Mouse (Mus musculus): ENCODE data around the gene Tomm20. TPM values are rescaled to one million over a fixed set of nuclear protein-coding genes. Genes with fewer than 3 reads are reported as not detected.
A peak's percentile ranks its signal among the peaks of the same experiment; 100 is the strongest.
"Not testable (repeated sequence)": the region's sequence is repeated elsewhere in the genome, so short reads cannot be mapped to it uniquely, and the experiment has no call there.

Tomm20 gene
- total and polyA plus RNA-seq, 2 experiments = 22.6 to 233 TPM

DNA sequence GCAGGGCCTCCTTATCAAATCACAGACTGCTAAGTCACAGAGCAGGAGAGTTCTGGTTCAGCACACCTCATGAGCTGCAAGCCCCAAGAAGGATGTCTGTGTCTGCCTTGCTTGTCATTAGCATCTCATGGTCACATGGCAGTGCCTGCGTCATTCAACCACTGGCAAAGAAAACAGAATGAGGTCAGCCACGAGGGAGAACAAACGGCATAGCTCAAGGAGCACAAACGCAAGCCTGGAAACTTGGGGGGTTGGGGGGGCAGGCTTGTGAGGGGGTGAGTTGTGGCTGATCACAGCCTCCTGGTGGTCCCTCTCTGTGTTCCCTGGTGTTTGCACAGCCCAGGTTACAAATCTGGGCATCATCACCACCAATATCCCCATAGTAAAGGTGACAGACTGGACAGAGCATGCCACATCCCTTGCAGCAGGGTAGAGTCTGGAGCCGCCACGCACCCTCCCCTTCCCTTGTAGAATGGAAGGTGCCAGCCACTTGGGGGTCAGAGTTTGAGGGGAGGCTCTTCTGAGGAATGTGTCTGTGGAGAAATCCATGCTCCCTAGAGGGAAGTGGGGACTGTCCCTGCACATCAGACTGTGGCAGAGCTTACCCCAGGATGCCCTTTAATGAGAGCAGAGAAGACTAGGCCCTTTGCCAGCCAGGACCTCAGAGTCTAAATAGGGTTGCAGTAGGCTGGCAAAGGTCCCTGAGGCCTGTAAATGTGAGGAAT lies 61.3 kb downstream of the Tomm20 start:
- no peak overlapping the region for H3K9ac ChIP-seq (ENCODE audit: low read depth, low read length)
- WGBS = 57% methylated on average over 6 of the region's 6 CpGs
- DNase-seq (ENCODE audit: extremely low read depth, low read depth, low spot score) = peak; percentile 47

DNA sequence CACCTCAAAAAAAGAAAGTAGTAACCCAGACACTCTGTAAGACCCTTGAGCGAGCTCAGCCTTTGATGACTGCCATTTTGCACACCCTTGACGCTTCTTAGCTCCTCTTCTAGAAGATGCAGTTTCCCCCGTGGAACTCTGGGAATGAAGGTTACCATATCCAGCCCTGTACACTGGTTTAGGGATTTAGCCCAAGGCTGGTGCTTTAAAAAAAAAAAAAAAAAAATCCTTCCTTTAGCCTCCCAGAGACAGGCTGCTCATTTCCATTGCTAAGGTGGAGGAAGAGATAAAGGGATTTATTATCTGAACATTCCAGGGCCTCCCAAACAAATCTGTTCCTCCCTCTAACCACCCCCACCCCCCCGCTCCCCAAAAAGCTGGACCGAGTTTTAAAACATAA lies 61.9 kb downstream of the Tomm20 start:
- H3K9ac ChIP-seq (ENCODE audit: low read depth, low read length) = no peak overlapping the region
- H3K27me3 ChIP-seq (ENCODE audit: control insufficient read depth, insufficient read depth, low read length) = no peaks in the 10 kb centered on the region
- no peak overlapping the region for H3K27ac ChIP-seq (replicated peaks; ENCODE audit: insufficient read depth, low read depth, low read length)
- no peaks in the 10 kb centered on the region for H3K36me3 ChIP-seq (ENCODE audit: control insufficient read depth, insufficient read depth, low read length)
- H3K79me2 ChIP-seq (ENCODE audit: control insufficient read depth, insufficient read depth, low read length) = no peaks in the 10 kb centered on the region
- TF ChIP-seq POLR2A (IDR thresholded peaks at IDR 0.05; ENCODE audit: extremely low read depth, insufficient read depth, low read length) = no peak
- no peak for TF ChIP-seq CTCF (IDR thresholded peaks at IDR 0.05; ENCODE audit: low read depth, low read length)
- no peak for DNase-seq (ENCODE audit: extremely low read depth, low read depth, low spot score)
- H3K4me3 ChIP-seq (ENCODE audit: insufficient read depth, low read depth, low read length) = no peak overlapping the region
- WGBS = 83% methylated on average over 5 of the region's 5 CpGs
- peaks cover 22% of the 10 kb centered on the region for H3K4me1 ChIP-seq (ENCODE audit: control insufficient read depth, insufficient read depth, low read length)

More for the DNA sequence above, 61.3 kb downstream of the Tomm20 start:
- Histone ChIP-seq H3K27me3 (ENCODE audit: control insufficient read depth, insufficient read depth, low read length) (no peaks in the 10 kb centered on the region), H3K36me3 (ENCODE audit: control insufficient read depth, insufficient read depth, low read length) (no peaks in the 10 kb centered on the region), H3K4me3 (ENCODE audit: insufficient read depth, low read depth, low read length) (no peak overlapping the region), H3K79me2 (ENCODE audit: control insufficient read depth, insufficient read depth, low read length) (no peaks in the 10 kb centered on the region), H3K4me1 (ENCODE audit: control insufficient read depth, insufficient read depth, low read length) (peaks cover 22% of the 10 kb centered on the region), H3K27ac (replicated peaks; ENCODE audit: insufficient read depth, low read depth, low read length) (peak overlapping the region; percentile 32; the same call in 1 of the 2 replicates)
- TF ChIP-seq POLR2A (IDR thresholded peaks at IDR 0.05; ENCODE audit: extremely low read depth, insufficient read depth, low read length) (no peak), CTCF (IDR thresholded peaks at IDR 0.05; ENCODE audit: low read depth, low read length) (no peak)

DNA sequence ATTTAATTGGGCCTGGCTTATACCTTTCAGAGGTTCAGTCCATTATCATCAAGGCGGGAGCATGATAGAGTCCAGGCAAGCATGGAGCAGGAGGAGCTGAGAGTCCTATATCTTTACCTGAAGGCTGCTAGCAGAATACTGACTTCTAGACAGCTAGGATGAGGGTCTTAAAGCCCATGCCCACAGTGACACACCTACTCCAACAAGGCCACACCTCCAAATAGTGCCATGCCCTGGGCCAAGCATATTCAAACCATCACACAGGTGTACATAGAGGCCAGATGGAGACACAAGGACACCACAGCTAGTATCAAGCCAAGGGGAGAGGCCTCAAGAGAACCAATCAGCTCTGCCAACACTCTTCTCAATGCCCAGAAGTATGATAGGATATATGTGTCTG lies 63.1 kb downstream of the Tomm20 start:
- H3K27me3 ChIP-seq (ENCODE audit: control insufficient read depth, insufficient read depth, low read length); H3K27ac ChIP-seq (replicated peaks; ENCODE audit: insufficient read depth, low read depth, low read length): not testable (repeated sequence)
- WGBS = 100% methylated on average over 1 of the region's 1 CpGs

DNA sequence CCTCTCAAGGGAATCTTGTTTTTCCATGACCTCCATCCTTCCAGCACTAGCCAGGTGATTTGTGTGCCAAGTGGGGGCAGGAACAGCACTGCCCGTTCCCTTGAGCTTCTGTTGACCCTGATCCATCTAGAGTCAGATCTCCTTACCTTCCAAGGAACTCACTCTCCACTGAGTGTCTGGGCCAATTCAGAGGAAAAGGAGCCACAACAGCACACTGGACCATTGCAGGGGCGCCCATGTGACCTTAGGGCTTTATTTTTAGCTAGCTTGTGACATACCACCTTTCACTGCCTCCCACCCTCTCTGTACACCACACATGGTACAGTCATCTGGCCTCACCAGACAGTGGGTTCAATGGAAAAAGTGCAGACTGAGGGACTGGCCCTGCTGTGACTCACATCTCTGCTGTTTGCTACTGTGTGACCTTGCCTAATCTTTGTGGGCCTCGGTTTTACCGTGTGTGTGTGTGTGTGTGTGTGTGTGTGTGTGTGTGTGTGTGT lies 64.0 kb downstream of the Tomm20 start:
- no peak overlapping the region for H3K9ac ChIP-seq (ENCODE audit: low read depth, low read length)
- H3K79me2 ChIP-seq (ENCODE audit: control insufficient read depth, insufficient read depth, low read length) = no peaks in the 10 kb centered on the region
- peaks cover 19% of the 10 kb centered on the region for H3K4me1 ChIP-seq (ENCODE audit: control insufficient read depth, insufficient read depth, low read length)
- H3K27ac ChIP-seq (replicated peaks; ENCODE audit: insufficient read depth, low read depth, low read length) = no peak overlapping the region
- H3K27me3 ChIP-seq (ENCODE audit: control insufficient read depth, insufficient read depth, low read length) = no peaks in the 10 kb centered on the region
- 60% methylated on average over 4 of the region's 4 CpGs for WGBS
- H3K4me3 ChIP-seq (ENCODE audit: insufficient read depth, low read depth, low read length) = no peak overlapping the region
- DNase-seq (ENCODE audit: extremely low read depth, low read depth, low spot score) = no peak
- TF ChIP-seq CTCF (IDR thresholded peaks at IDR 0.05; ENCODE audit: low read depth, low read length) = no peak
- H3K36me3 ChIP-seq (ENCODE audit: control insufficient read depth, insufficient read depth, low read length) = no peaks in the 10 kb centered on the region

More for the DNA sequence above, 63.1 kb downstream of the Tomm20 start:
- H3K9ac ChIP-seq (ENCODE audit: low read depth, low read length); H3K4me3 ChIP-seq (ENCODE audit: insufficient read depth, low read depth, low read length); H3K79me2 ChIP-seq (ENCODE audit: control insufficient read depth, insufficient read depth, low read length); H3K36me3 ChIP-seq (ENCODE audit: control insufficient read depth, insufficient read depth, low read length); DNase-seq (ENCODE audit: extremely low read depth, low read depth, low spot score): not testable (repeated sequence)
- H3K4me1 ChIP-seq (ENCODE audit: control insufficient read depth, insufficient read depth, low read length) = peaks cover 21% of the 10 kb centered on the region

Other genes starting within 250 kb of the Tomm20 start
- gene Rbm34, start 25.2 kb upstream of the Tomm20 start, total RNA-seq (2014; rRNA removed) = 4.8 and 6.4 TPM in 2 replicates
- 1.5 and 1.9 TPM in 2 replicates for gene Rbm34, start 25.2 kb upstream of the Tomm20 start, polyA plus RNA-seq (2012; rRNA removed)
- gene Pard3, start 118.0 kb upstream of the Tomm20 start, total RNA-seq (2014; rRNA removed) = 47.4 and 54.9 TPM in 2 replicates
- gene Pard3, start 118.0 kb upstream of the Tomm20 start, polyA plus RNA-seq (2012; rRNA removed) = 61.4 and 62.4 TPM in 2 replicates